Mouse (Mus musculus) gastrocnemius, postnatal 4 days (tissue): ENCODE measurements around the gene Rfc4. TPM values are rescaled to one million over a fixed set of nuclear protein-coding genes. Genes with fewer than 3 reads are reported as not detected.

Experiments used
- microRNA-seq: library from miRNA; unstranded; fragments of <30 nt; microRNA quantifications from one replicate; pipeline ENCODE4 v1.2.0, GENCODE M21; 2021
- total RNA-seq, 2 experiments: library from RNA; stranded (reverse); gene quantifications; 2 replicates each; pipeline ENCODE4 v1.2.3; 2021

Rfc4 gene
- total RNA-seq, 2 experiments from 2014 or later = 16.2 to 16.4 TPM

Small RNAs within 50 kb of the gene (microRNA-seq; reads per million reads assigned to microRNA genes)
- not detected for gene Gm49346

Other genes starting within 250 kb of the Rfc4 start
- 10 to 100 TPM in 1 of 2 experiments, 1 to 10 TPM in 1; 5.0 to 62.3 TPM for gene Ahsg, start 236.5 kb downstream of the Rfc4 start, total RNA-seq
- gene Fetub, start 209.4 kb downstream of the Rfc4 start, total RNA-seq = 1 to 10 TPM in 1 of 2 experiments, under 1 TPM in 1; 0.20 to 2.5 TPM
- 1 to 10 TPM in 1 of 2 experiments, under 1 TPM in 1; 0.25 to 1.7 TPM for gene Hrg, start 176.7 kb downstream of the Rfc4 start, total RNA-seq
- gene Kng2, start 98.3 kb downstream of the Rfc4 start, total RNA-seq = 1 to 10 TPM in 1 of 2 experiments, under 1 TPM in 1; 0.49 to 1.2 TPM
- gene Kng1, start 69.9 kb downstream of the Rfc4 start, total RNA-seq = 1 to 10 TPM in 1 of 2 experiments, under 1 TPM in 1; 0.52 to 8.6 TPM
- gene Eif4a2, start 20.3 kb downstream of the Rfc4 start, total RNA-seq = 100 to 1,000 TPM; 274 to 300 TPM
- gene Adipoq, start 18.8 kb upstream of the Rfc4 start, total RNA-seq = 10 to 100 TPM; 35.8 to 82.7 TPM
- 10 to 100 TPM; 13.9 to 16.4 TPM for gene St6gal1, start 97.0 kb upstream of the Rfc4 start, total RNA-seq